Mouse (Mus musculus) neural tube, embryonic 12.5 days (tissue): ENCODE results near the gene Tssk3. TPM values are rescaled to one million over a fixed set of nuclear protein-coding genes. Genes with fewer than 3 reads are reported as not detected.

Experiments used
- ATAC-seq: fragments of 200-750 bp; cut with Nextera tagmentation; 2 replicates; pipeline ENCODE4 v1.8.0; 2017; ENCODE audit warnings: low read depth, mild to moderate bottlenecking, moderate TSS enrichment, moderate library complexity; ENCODE audit not compliant: low FRiP score
- H3K27ac ChIP-seq: fragments of 300-500 bp; sonication (generic); 2 replicates; pipeline ENCODE4 v1.5.1; 2016
- H3K27me3 ChIP-seq: fragments of 300-500 bp; sonication (generic); replicated peaks from 2 replicates; pipeline ENCODE4 v1.6.1; 2016; ENCODE audit warnings: mild to moderate bottlenecking
- H3K36me3 ChIP-seq: fragments of 300-500 bp; sonication (generic); 2 replicates; pipeline ENCODE4 v1.6.1; 2016; ENCODE audit warnings: mild to moderate bottlenecking
- H3K4me1 ChIP-seq: fragments of 300-500 bp; sonication (generic); 2 replicates; pipeline ENCODE4 v1.6.1; 2016
- H3K4me2 ChIP-seq: fragments of 300-500 bp; sonication (generic); replicated peaks from 2 replicates; pipeline ENCODE4 v1.6.1; 2016; ENCODE audit warnings: mild to moderate bottlenecking
- H3K4me3 ChIP-seq: fragments of 300-500 bp; sonication (generic); 2 replicates; pipeline ENCODE4 v1.5.1; 2016
- H3K9ac ChIP-seq: fragments of 300-500 bp; sonication (generic); 2 replicates; pipeline ENCODE4 v1.6.1; 2016; ENCODE audit warnings: mild to moderate bottlenecking
- H3K9me3 ChIP-seq: fragments of 300-500 bp; sonication (generic); 2 replicates; pipeline ENCODE4 v1.6.1; 2016; ENCODE audit warnings: mild to moderate bottlenecking
- WGBS: fragments of 180-500 bp; shearing (Covaris S2); methylation state at CpG from one replicate; pipeline ENCODE4 v1.1.7; 2016; 5-methylcytosine and 5-hydroxymethylcytosine counted together
- polyA plus RNA-seq: library from polyadenylated mRNA; unstranded; fragments of >200 nt; fragmentation: Nextera tagmentation; extraction: Ambion mirVana; gene quantifications from 2 replicates; pipeline ENCODE4 v1.2.1, GENCODE M21; 2016

Gene Tssk3
- polyA plus RNA-seq, 1 experiment from 2014 or later, result not detected

DNA sequence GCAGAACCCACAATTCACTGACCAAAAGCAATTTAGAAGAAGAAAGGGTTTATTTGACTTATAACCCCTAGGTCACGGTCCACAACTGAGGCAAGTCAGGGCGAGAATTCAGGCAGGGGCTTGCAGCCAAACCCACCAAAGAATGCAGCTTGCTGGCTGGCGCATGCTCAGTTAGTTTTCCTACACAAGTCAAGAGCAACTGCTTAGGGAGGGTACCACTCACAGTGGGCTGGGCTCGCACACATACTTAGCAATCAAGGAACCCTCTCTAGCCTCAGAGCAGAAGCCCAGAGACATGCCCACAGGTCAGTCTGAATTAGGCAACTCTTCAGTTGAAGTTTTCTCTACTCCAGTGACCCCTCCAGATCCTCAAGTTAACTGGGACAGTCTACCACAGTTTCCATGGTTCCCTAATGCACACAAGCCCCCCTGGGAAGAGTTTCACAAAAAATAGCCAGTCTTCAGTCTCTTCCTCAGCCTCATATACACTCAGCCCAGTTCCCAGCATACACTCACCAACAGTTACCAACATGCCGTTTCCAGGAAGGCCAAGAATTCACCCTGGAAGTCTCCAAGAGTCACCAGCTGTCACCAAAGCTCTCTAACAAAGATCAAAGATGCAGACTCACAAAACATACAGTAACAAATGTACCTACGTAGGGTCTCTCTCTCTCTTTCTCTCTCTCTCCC is 20.0 kb upstream of the Tssk3 start:
- Histone ChIP-seq H3K4me3 (no peak overlapping the region), H3K9ac (no peak overlapping the region), H3K27me3 (no peaks in the 10 kb centered on the region), H3K4me1 (peaks cover 54% of the 10 kb centered on the region), H3K4me2 (peak overlapping the region; percentile 27; the same call in 1 of the 2 replicates), H3K36me3 (peaks cover 11% of the 10 kb centered on the region; the same call in 1 of the 2 replicates), H3K27ac (peak overlapping the region; percentile 38; the same call in 1 of the 2 replicates), H3K9me3 (no peaks in the 10 kb centered on the region)
- no peak for ATAC-seq
- 36% methylated on average over 6 of the region's 6 CpGs for WGBS

DNA sequence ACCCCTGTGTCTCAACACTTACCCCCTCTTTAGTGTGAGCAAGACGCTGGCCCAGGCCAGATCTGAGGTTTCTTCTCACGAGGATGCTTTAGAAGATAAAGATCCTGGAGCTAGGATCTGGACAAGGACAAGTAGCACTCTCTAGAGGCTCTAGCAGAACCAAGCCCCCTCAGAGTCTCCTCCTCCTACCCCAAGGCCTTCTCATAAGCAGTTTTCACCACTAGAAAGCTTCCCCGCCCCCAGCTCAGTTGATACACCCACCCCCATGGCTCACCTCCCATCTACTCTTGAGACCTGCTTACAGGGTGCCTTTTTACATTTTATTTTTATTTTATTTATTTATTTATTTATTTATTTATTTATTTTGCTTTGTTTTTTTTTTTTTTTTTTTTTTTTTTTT is 18.8 kb upstream of the Tssk3 start:
- H3K9ac ChIP-seq, result no peak overlapping the region
- 74% methylated on average over 3 of the region's 3 CpGs for WGBS
- no peaks in the 10 kb centered on the region for H3K9me3 ChIP-seq
- H3K4me1 ChIP-seq, result peaks cover 43% of the 10 kb centered on the region
- ATAC-seq, result no peak
- H3K27me3 ChIP-seq, result 0 out of 2 replicates have a peak, but pooled peaks cover 3% of the 10 kb centered on the region
- no peaks in the 10 kb centered on the region for H3K36me3 ChIP-seq
- H3K27ac ChIP-seq, result no peak overlapping the region
- no peak overlapping the region for H3K4me3 ChIP-seq
- H3K4me2 ChIP-seq, result 0 out of 2 replicates have a peak overlapping the region, but pooled peaks have one; percentile 12

DNA sequence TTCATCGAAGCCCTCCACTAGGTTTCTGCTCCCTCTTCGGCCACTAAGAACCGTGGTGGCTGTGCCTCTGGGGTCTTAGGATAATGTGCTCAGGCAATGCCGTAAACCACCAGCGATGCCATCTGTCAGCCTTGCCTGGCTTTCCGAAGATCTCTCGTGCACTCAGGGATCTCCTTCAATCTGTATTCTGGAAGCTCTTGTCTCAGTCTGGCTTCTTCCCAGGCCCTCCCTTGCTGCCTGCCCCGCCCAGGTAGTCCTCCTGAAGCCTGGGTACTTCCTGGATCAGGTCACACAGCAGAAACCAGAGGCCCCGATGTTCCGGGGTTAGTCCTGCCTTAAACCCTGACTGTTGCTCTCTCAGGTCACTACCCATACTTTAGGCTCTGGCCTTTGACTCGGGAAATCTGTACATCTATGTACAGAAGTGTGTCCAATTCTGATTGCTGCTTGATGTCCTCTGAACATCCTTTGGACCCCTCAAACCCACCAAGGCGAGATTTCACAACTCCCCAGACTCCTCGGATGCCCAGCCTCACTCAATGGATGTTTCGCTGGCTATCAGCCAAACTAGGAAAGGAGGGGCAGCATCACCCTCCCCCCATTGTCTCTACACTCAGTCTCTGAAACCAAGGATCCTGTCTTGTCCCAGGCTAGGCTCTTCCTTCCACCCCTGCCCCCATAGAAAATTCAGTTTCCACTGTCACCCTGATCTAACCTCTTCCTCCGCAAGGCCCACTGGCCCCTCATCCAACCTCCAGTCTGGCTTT is 18.2 kb upstream of the Tssk3 start:
- ATAC-seq, result no peak
- H3K9ac ChIP-seq, result no peak overlapping the region
- peak overlapping the region; percentile 12; the same call in 1 of the 2 replicates for H3K4me2 ChIP-seq
- H3K27me3 ChIP-seq, result 0 out of 2 replicates have a peak, but pooled peaks cover 3% of the 10 kb centered on the region
- WGBS, result 54% methylated on average over 15 of the region's 15 CpGs
- peaks cover 43% of the 10 kb centered on the region for H3K4me1 ChIP-seq
- H3K9me3 ChIP-seq, result no peaks in the 10 kb centered on the region
- no peak overlapping the region for H3K4me3 ChIP-seq
- H3K27ac ChIP-seq, result no peak overlapping the region
- H3K36me3 ChIP-seq, result no peaks in the 10 kb centered on the region

DNA sequence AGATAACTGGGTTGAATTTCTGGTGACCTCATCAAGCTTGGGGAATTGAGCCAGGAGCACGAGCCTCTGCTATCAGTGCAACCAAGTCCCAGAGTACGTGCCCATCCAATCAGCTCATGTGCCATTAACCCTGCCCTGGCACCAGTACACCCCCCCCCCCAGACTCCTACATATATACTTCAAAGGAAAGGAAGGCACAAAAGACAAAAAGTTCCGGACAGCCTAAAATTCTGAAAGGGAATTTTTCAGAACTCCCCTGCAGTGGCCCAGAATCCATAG is 17.4 kb upstream of the Tssk3 start:
- H3K4me1 ChIP-seq, result peaks cover 42% of the 10 kb centered on the region
- H3K27me3 ChIP-seq, result 0 out of 2 replicates have a peak, but pooled peaks cover 3% of the 10 kb centered on the region
- no peak overlapping the region for H3K9ac ChIP-seq
- no peaks in the 10 kb centered on the region for H3K36me3 ChIP-seq
- ATAC-seq, result no peak
- H3K4me2 ChIP-seq, result no peak overlapping the region
- 79% methylated on average over 3 of the region's 3 CpGs for WGBS
- no peak overlapping the region for H3K27ac ChIP-seq
- H3K4me3 ChIP-seq, result no peak overlapping the region
- H3K9me3 ChIP-seq, result no peaks in the 10 kb centered on the region

DNA sequence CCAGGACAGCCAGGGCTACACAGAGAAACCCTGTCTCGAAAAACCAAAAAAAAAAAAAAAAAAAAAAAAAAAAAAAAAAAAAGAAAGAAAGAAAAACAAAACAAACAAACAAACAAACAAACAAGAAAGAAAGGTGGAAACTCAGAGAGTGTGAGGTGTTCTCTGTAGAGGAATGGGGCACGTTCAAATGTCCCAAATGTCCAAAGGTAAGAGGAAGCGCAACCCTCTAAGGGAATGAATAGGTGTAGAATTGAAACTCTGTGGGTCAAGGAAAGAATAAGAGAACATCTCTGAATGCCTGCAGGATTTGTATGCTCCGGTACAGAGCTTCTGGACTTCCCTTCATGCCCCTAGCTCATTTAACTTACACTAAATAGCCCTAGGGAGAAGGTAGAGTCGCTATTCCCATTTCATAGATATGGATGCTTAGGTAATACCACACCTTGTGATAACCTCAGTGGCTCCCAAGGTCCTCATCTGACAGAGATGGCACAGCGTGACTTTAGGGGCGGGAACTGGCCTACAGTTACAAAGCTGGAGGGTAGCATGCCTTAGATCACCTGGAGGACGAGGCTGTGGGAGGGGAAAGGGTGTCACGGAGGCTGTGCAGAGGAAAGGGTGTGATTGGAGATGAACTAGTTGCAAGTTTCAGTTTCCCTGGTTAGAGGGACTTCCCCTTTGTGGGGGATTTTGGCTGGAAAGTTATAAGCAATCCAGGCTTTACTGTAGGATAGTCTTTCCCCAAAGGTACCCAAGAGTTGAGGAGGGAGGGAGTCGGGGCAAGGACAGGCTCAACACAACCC is 16.8 kb upstream of the Tssk3 start:
- no peak for ATAC-seq
- WGBS, result 69% methylated on average over 9 of the region's 10 CpGs
- H3K4me1 ChIP-seq, result peaks cover 36% of the 10 kb centered on the region

DNA sequence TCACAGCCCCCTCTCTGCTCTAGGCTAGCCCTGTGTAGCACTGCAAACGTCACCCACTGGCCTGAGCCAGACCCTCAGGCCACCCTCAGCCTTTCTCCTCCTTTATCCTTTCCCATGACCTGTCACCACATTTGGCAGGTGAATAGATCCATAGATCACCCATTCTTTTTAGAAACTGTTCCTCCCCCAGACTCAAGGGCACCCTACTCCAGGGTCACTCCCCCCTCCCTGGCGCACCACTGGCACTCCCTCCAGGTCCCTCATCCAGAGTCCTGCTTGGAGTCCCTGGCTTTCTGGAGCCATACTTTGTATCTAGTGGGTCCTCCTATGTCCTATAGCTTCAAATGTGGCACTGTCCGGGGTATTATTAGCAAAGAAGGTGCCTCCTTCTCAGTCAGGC is 14.7 kb upstream of the Tssk3 start:
- Histone ChIP-seq H3K27ac (no peak overlapping the region), H3K9me3 (no peaks in the 10 kb centered on the region), H3K4me2 (no peak overlapping the region), H3K4me1 (peaks cover 15% of the 10 kb centered on the region; the same call in 1 of the 2 replicates), H3K36me3 (no peaks in the 10 kb centered on the region), H3K4me3 (no peak overlapping the region), H3K27me3 (0 out of 2 replicates have a peak, but pooled peaks cover 3% of the 10 kb centered on the region), H3K9ac (no peak overlapping the region)
- ATAC-seq, result no peak
- 75% methylated on average over 3 of the region's 3 CpGs for WGBS

More for the DNA sequence above, 16.8 kb upstream of the Tssk3 start:
- H3K9ac ChIP-seq, result no peak overlapping the region
- H3K4me3 ChIP-seq, result no peak overlapping the region
- H3K36me3 ChIP-seq, result no peaks in the 10 kb centered on the region
- no peaks in the 10 kb centered on the region for H3K9me3 ChIP-seq
- no peak overlapping the region for H3K27ac ChIP-seq
- no peak overlapping the region for H3K4me2 ChIP-seq
- 0 out of 2 replicates have a peak, but pooled peaks cover 3% of the 10 kb centered on the region for H3K27me3 ChIP-seq

DNA sequence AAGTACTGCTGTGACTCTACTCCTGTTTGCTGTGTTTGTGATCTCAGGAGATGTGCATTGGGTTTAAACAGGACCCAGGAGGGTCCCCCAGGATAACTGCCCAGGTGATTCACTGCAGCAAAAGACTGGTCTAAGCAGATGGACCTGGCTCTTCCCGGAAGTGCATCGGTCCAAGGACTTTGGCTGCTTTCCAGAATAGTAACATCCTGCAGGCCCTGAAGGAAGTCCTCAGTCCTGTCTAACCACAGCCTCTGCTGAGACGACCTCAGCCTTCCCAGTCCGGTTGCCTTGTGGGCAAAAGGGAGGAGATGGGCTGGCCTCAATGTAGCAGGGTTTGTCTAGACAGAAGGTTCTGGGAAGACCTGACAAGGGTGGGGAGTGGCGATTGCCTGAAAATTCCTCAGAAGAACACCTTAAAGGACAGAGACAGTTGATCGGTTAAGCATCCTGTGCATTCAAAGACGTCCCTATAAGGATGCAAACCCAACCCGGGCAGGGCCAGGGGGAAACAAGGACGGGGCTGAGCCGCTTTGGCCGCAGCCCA is 12.2 kb upstream of the Tssk3 start:
- 0 out of 2 replicates have a peak, but pooled peaks cover 3% of the 10 kb centered on the region for H3K27me3 ChIP-seq
- no peak overlapping the region for H3K4me2 ChIP-seq
- no peak overlapping the region for H3K9ac ChIP-seq
- H3K36me3 ChIP-seq, result no peaks in the 10 kb centered on the region
- no peaks in the 10 kb centered on the region for H3K4me1 ChIP-seq
- ATAC-seq, result no peak
- 84% methylated on average over 11 of the region's 11 CpGs for WGBS
- H3K4me3 ChIP-seq, result no peak overlapping the region
- no peaks in the 10 kb centered on the region for H3K9me3 ChIP-seq
- H3K27ac ChIP-seq, result no peak overlapping the region

DNA sequence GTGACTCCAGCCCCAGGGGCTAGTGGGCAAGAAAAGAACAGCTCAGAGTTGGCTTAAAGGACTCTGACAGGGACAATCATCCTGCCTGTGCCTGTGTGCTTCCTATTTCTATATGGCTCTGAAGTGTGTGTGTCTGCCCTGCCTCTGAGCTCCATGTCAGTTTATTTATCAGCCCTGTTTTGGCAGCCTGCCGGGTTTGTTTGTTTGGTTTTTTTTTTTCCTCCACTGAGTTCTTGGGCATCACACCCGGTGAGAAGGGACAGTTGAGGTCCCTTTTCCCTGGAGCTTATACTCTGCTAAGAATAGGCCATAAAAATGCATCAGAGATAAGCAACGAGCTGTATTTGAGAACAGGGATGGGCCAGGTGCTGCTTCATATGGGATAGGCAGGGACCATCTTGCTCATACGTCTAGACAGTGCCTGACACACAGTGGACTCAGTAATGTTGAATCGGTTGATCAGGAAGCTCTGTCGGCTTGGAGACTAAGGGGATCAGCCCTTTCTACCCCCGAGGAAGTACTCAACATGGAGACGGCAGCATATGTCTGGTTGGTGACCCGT is 11.6 kb upstream of the Tssk3 start:
- H3K36me3 ChIP-seq, result no peaks in the 10 kb centered on the region
- no peak for ATAC-seq
- no peak overlapping the region for H3K9ac ChIP-seq
- 76% methylated on average over 9 of the region's 9 CpGs for WGBS
- H3K27me3 ChIP-seq, result 0 out of 2 replicates have a peak, but pooled peaks cover 3% of the 10 kb centered on the region
- H3K4me3 ChIP-seq, result no peak overlapping the region
- no peak overlapping the region for H3K27ac ChIP-seq
- H3K4me1 ChIP-seq, result no peaks in the 10 kb centered on the region
- H3K9me3 ChIP-seq, result no peaks in the 10 kb centered on the region
- H3K4me2 ChIP-seq, result no peak overlapping the region

DNA sequence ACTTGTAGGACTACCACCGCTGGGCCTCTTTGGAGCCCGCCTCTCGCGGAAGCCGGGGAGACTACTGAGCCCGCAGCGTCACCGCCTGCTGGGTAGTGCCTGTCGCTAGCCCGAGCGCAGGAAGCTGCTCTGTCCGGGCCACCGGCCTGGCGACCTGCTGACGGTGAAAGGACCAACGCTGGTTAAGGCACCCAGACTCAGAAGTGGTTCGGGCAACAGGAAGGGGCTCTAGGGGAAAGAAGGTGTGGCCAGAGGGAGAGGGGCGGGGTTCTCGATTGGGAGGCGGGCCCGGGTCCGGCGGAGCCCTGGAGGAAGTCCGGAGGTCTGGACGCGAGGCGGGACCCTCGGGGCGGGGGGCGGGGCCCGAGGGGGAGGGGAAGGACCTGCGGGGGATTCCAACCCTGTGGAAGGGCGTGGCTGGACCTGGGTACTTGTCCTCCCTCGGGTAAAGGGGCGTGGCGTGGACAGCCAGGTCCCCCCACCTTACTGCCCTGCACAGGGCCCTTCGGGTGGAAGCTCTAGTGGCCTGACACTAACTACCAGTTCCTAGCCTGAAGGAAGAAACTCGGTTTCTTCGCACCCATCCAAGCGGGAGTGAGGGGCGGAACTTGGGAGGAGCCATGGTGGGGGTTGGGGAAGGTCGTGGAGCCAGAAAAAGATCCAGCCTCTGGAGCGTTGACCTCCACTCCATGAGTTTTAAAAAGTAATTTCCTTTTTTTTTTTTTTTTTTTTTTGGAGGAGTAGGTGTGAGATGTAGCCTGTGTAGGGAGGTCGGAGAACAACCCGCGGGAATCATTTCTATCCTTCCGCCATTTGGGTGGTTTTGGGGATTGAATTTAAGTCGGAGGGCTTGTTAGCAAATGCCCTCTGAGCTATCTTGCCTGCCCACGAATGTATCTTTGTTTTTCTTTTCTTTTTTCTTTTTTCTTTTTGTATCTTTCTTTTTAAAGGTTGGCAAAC is 10.1 kb upstream of the Tssk3 start:
- peak overlapping the region; percentile 52 for H3K4me3 ChIP-seq
- peaks cover 12% of the 10 kb centered on the region for H3K4me1 ChIP-seq
- 3% methylated on average over 48 of the region's 49 CpGs for WGBS
- 0 out of 2 replicates have a peak, but pooled peaks cover 3% of the 10 kb centered on the region for H3K27me3 ChIP-seq
- peak; percentile 85 for ATAC-seq
- H3K36me3 ChIP-seq, result no peaks in the 10 kb centered on the region
- peak overlapping the region; percentile 90 for H3K4me2 ChIP-seq
- H3K9me3 ChIP-seq, result no peaks in the 10 kb centered on the region
- H3K9ac ChIP-seq, result peak overlapping the region; percentile 60
- H3K27ac ChIP-seq, result no peak overlapping the region

DNA sequence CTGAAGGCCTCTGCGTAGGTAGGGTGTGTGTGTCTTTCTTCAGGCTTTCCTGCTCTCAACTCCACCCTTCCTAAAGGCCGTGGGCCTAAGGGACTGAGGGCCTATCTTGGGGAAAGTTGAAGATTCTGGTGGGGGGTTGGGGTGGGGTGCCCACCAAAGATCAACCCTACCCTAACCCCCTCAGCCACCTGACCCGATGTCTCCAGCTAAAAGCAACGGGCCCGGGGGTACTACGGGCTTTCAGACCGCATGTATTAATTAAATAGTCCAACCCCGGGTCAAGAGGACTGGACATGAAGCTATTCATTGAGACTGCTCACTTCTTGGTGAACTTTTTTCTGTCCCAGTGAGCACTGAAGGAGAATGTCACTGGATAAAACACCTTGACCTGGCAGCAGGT is 9.2 kb upstream of the Tssk3 start:
- Histone ChIP-seq H3K4me1 (peaks cover 15% of the 10 kb centered on the region), H3K27me3 (no peaks in the 10 kb centered on the region), H3K9ac (peak overlapping the region; percentile 60; the same call in 1 of the 2 replicates), H3K27ac (no peak overlapping the region), H3K4me2 (peak overlapping the region; percentile 90), H3K9me3 (no peaks in the 10 kb centered on the region), H3K4me3 (peak overlapping the region; percentile 52), H3K36me3 (no peaks in the 10 kb centered on the region)
- ATAC-seq, result no peak
- whole genome bisulfite sequencing, result 81% methylated on average over 8 of the region's 8 CpGs

DNA sequence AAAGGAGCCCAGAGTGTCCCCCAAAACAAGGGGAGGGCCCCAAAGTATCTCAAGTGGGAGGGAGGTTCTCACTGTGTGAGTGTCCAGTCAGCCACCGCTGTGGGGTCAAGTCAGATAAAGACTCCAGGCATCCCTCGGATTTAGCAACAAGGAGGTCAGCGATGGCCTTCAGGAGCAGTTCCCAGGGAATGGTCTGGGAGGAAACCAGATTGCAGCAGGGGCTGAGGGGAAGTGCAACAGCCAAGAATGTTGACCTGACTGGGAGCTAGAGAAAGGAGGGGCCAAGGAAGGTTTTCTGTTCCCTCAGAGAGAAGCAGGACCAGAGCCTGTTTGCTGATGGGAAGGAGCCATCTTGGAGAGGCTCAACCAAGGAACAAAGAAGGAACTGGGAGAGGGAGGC is 8.1 kb upstream of the Tssk3 start:
- no peaks in the 10 kb centered on the region for H3K36me3 ChIP-seq
- no peak overlapping the region for H3K27ac ChIP-seq
- H3K4me2 ChIP-seq, result no peak overlapping the region
- no peak overlapping the region for H3K4me3 ChIP-seq
- H3K9ac ChIP-seq, result no peak overlapping the region
- no peaks in the 10 kb centered on the region for H3K27me3 ChIP-seq
- H3K9me3 ChIP-seq, result no peaks in the 10 kb centered on the region
- ATAC-seq, result no peak
- WGBS, result 75% methylated on average over 3 of the region's 3 CpGs
- H3K4me1 ChIP-seq, result peaks cover 15% of the 10 kb centered on the region
